Mouse (Mus musculus): ENCODE data around the gene Sema5a. TPM values are rescaled to one million over a fixed set of nuclear protein-coding genes. Genes with fewer than 3 reads are reported as not detected.

Sema5a gene
- polyA plus RNA-seq, 1 experiment from 2014 or later, result 4.4 TPM

DNA sequence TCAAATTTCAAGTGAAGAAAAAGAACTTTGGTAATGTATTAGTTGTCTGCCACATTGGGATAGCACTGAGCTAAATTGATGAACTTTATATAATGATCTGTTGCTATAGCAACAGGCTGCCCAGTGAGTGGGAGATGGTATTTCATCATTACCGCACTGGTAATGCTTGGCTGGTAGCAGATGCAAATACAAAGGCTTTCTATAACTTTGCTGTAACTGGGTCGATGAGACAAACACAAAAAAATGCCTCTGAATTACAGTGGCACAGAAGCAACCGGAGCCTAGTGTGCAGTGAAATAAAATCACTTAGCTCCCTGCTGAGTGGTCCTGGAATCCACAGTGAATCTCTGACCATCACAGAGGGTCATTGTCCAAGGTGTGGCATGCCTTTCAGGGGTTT is 352.6 kb downstream of the Sema5a start:
- H3K9ac ChIP-seq (ENCODE audit: low read depth, low read length), result no peak overlapping the region
- DNase-seq (ENCODE audit: low spot score) (no peak), ATAC-seq (replicated peaks; ENCODE audit: low FRiP score) (no peak)
- H3K9me3 ChIP-seq (ENCODE audit: control insufficient read depth, low read length), result no peaks in the 10 kb centered on the region
- WGBS, result 82% methylated on average over 3 of the region's 3 CpGs
- no peak overlapping the region for H3K4me3 ChIP-seq (ENCODE audit: low read depth, low read length)
- H3K36me3 ChIP-seq (ENCODE audit: control insufficient read depth, insufficient read depth, low read length), result no peaks in the 10 kb centered on the region
- H3K4me2 ChIP-seq, result no peak overlapping the region
- no peak overlapping the region for H3K27ac ChIP-seq (ENCODE audit: low read depth, low read length)
- no peaks in the 10 kb centered on the region for H3K27me3 ChIP-seq (replicated peaks; ENCODE audit: control insufficient read depth, insufficient read depth, low read length)
- H3K4me1 ChIP-seq (replicated peaks; ENCODE audit: control insufficient read depth, insufficient read depth, low read length), result no peaks in the 10 kb centered on the region

- Histone ChIP-seq H3K9ac (ENCODE audit: low read depth, low read length) (no peak overlapping the region), H3K4me3 (ENCODE audit: low read depth, low read length) (no peak overlapping the region), H3K9me3 (ENCODE audit: control insufficient read depth, low read length) (no peaks in the 10 kb centered on the region), H3K36me3 (ENCODE audit: control insufficient read depth, insufficient read depth, low read length) (no peaks in the 10 kb centered on the region), H3K4me1 (replicated peaks; ENCODE audit: control insufficient read depth, insufficient read depth, low read length) (no peaks in the 10 kb centered on the region), H3K27me3 (replicated peaks; ENCODE audit: control insufficient read depth, insufficient read depth, low read length) (no peaks in the 10 kb centered on the region), H3K4me2 (no peak overlapping the region), H3K27ac (ENCODE audit: low read depth, low read length) (no peak overlapping the region)
- DNase-seq (ENCODE audit: low spot score) (no peak), ATAC-seq (replicated peaks; ENCODE audit: low FRiP score) (no peak)
- WGBS, result 75% methylated on average over 3 of the region's 3 CpGs
Measured at GRCm38 (mm10) chr15:32607236-32607635, 362.6 kb downstream of the Sema5a start.

- no peak overlapping the region for H3K4me2 ChIP-seq
- DNase-seq (ENCODE audit: low spot score) (no peak), ATAC-seq (replicated peaks; ENCODE audit: low FRiP score) (no peak)
- H3K27ac ChIP-seq (ENCODE audit: low read depth, low read length), result no peak overlapping the region
- no peak overlapping the region for H3K4me3 ChIP-seq (ENCODE audit: low read depth, low read length)
- WGBS, result 87% methylated on average over 2 of the region's 2 CpGs
- H3K9me3 ChIP-seq (ENCODE audit: control insufficient read depth, low read length), result no peaks in the 10 kb centered on the region
- no peaks in the 10 kb centered on the region for H3K36me3 ChIP-seq (ENCODE audit: control insufficient read depth, insufficient read depth, low read length)
- H3K4me1 ChIP-seq (replicated peaks; ENCODE audit: control insufficient read depth, insufficient read depth, low read length), result no peaks in the 10 kb centered on the region
- no peak overlapping the region for H3K9ac ChIP-seq (ENCODE audit: low read depth, low read length)
- no peaks in the 10 kb centered on the region for H3K27me3 ChIP-seq (replicated peaks; ENCODE audit: control insufficient read depth, insufficient read depth, low read length)
Measured at GRCm38 (mm10) chr15:32610776-32611175, 366.2 kb downstream of the Sema5a start.

- WGBS, result 82% methylated on average over 7 of the region's 7 CpGs
- no peak overlapping the region for H3K27ac ChIP-seq (ENCODE audit: low read depth, low read length)
- no peaks in the 10 kb centered on the region for H3K27me3 ChIP-seq (replicated peaks; ENCODE audit: control insufficient read depth, insufficient read depth, low read length)
- DNase-seq (ENCODE audit: low spot score), result no peak
- no peaks in the 10 kb centered on the region for H3K9me3 ChIP-seq (ENCODE audit: control insufficient read depth, low read length)
- ATAC-seq (replicated peaks; ENCODE audit: low FRiP score), result no peak
- H3K4me2 ChIP-seq, result no peak overlapping the region
- H3K4me1 ChIP-seq (replicated peaks; ENCODE audit: control insufficient read depth, insufficient read depth, low read length), result no peaks in the 10 kb centered on the region
- H3K36me3 ChIP-seq (ENCODE audit: control insufficient read depth, insufficient read depth, low read length), result no peaks in the 10 kb centered on the region
- no peak overlapping the region for H3K9ac ChIP-seq (ENCODE audit: low read depth, low read length)
- H3K4me3 ChIP-seq (ENCODE audit: low read depth, low read length), result no peak overlapping the region
Measured at GRCm38 (mm10) chr15:32611201-32611600, 366.6 kb downstream of the Sema5a start.

GRCm38 (mm10) chr15:32613718-32614117 is 369.1 kb downstream of the Sema5a start:
- Histone ChIP-seq H3K36me3 (ENCODE audit: control insufficient read depth, insufficient read depth, low read length) (no peaks in the 10 kb centered on the region), H3K27ac (ENCODE audit: low read depth, low read length) (no peak overlapping the region), H3K4me1 (replicated peaks; ENCODE audit: control insufficient read depth, insufficient read depth, low read length) (no peaks in the 10 kb centered on the region), H3K27me3 (replicated peaks; ENCODE audit: control insufficient read depth, insufficient read depth, low read length) (no peaks in the 10 kb centered on the region), H3K4me3 (ENCODE audit: low read depth, low read length) (no peak overlapping the region), H3K4me2 (no peak overlapping the region), H3K9ac (ENCODE audit: low read depth, low read length) (no peak overlapping the region), H3K9me3 (ENCODE audit: control insufficient read depth, low read length) (no peaks in the 10 kb centered on the region)
- 89% methylated on average over 6 of the region's 6 CpGs for WGBS
- no peak for ATAC-seq (replicated peaks; ENCODE audit: low FRiP score)
- DNase-seq (ENCODE audit: low spot score), result no peak

DNA sequence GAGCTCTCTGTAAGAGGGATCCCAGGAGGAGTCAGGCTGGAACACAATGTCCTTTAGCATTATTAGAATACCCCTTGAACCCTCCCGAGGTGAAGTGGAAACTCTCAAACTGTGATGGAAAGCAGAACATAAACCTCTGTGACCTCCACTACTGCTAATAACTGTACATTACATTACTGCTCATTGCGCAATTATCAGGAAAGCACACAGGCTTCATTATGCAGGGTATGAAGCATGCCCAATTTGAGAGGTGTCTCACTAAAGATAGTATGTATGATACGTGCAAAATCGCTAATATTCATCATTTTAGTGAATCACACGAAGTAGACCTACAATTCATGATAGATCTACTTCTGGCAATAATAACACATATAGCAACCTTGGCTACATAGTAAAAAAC is 371.2 kb downstream of the Sema5a start:
- Histone ChIP-seq H3K4me2 (no peak overlapping the region), H3K4me1 (replicated peaks; ENCODE audit: control insufficient read depth, insufficient read depth, low read length) (no peaks in the 10 kb centered on the region), H3K9me3 (ENCODE audit: control insufficient read depth, low read length) (no peaks in the 10 kb centered on the region), H3K27ac (ENCODE audit: low read depth, low read length) (no peak overlapping the region), H3K4me3 (ENCODE audit: low read depth, low read length) (no peak overlapping the region), H3K9ac (ENCODE audit: low read depth, low read length) (no peak overlapping the region), H3K27me3 (replicated peaks; ENCODE audit: control insufficient read depth, insufficient read depth, low read length) (no peaks in the 10 kb centered on the region), H3K36me3 (ENCODE audit: control insufficient read depth, insufficient read depth, low read length) (no peaks in the 10 kb centered on the region)
- 77% methylated on average over 5 of the region's 5 CpGs for WGBS
- DNase-seq (ENCODE audit: low spot score) (no peak), ATAC-seq (replicated peaks; ENCODE audit: low FRiP score) (no peak)

DNA sequence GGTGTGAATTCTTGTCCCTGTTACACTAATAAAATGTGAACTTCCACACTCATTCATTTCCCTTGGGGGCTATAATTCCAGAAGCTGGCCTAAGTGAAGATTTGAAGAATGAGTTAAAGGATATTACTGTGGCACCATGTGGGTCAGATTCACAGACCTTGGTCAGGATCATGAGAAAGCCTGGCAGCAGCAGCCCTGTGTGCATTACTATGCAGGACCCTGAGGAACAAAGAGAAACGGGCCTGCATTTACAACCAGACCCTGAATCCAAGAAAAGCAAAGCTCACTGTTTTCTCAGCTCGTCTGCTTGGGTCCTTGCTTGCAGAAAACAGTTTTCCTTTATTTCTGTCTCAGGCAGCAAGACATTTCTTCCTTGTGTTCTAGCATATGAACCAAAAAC is 374.6 kb downstream of the Sema5a start:
- Histone ChIP-seq H3K4me1 (replicated peaks; ENCODE audit: control insufficient read depth, insufficient read depth, low read length) (no peaks in the 10 kb centered on the region), H3K4me2 (no peak overlapping the region), H3K9ac (ENCODE audit: low read depth, low read length) (no peak overlapping the region), H3K4me3 (ENCODE audit: low read depth, low read length) (no peak overlapping the region), H3K27me3 (replicated peaks; ENCODE audit: control insufficient read depth, insufficient read depth, low read length) (no peaks in the 10 kb centered on the region), H3K36me3 (ENCODE audit: control insufficient read depth, insufficient read depth, low read length) (no peaks in the 10 kb centered on the region), H3K9me3 (ENCODE audit: control insufficient read depth, low read length) (no peaks in the 10 kb centered on the region), H3K27ac (ENCODE audit: low read depth, low read length) (no peak overlapping the region)
- ATAC-seq (replicated peaks; ENCODE audit: low FRiP score) (no peak), DNase-seq (ENCODE audit: low spot score) (no peak)
- WGBS, result 64% methylated on average over 2 of the region's 2 CpGs

DNA sequence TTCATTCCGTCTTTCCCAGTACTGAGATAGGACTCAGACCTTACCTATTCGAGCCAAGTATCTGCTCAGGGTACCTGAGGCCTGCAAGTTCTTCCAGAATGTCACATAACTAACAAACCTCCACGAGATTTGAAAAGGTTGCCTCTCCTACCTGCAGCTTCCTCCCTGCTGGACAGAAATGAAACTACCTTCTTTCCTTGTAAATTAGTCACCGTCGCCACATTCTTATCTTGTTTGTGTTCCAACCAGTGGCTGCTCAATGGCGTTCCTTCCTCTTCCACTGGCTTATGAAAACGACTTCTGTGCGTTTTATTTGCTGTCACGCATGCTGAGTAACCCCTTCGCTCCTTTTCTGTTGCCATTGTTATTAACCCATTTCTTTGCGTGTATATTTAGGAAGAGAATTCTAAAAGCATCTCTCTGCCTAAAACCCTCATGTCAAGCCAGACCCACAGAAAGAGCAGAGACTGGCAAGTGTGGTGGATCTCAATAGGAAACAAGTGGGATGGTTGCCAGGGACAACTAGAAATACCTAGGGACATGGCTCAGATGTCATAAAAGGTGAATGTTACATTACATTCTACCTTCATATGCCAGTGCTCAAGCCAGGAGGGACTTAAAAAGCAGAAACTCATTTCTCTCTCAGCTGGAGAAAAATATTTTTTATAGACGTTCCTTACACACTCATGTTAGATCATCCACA is 378.6 kb downstream of the Sema5a start:
- 75% methylated on average over 12 of the region's 12 CpGs for WGBS
- ATAC-seq (replicated peaks; ENCODE audit: low FRiP score) (no peak), DNase-seq (ENCODE audit: low spot score) (no peak)
- Histone ChIP-seq H3K4me1 (replicated peaks; ENCODE audit: control insufficient read depth, insufficient read depth, low read length) (no peaks in the 10 kb centered on the region), H3K36me3 (ENCODE audit: control insufficient read depth, insufficient read depth, low read length) (no peaks in the 10 kb centered on the region), H3K27ac (ENCODE audit: low read depth, low read length) (no peak overlapping the region), H3K4me3 (ENCODE audit: low read depth, low read length) (no peak overlapping the region), H3K9me3 (ENCODE audit: control insufficient read depth, low read length) (no peaks in the 10 kb centered on the region), H3K27me3 (replicated peaks; ENCODE audit: control insufficient read depth, insufficient read depth, low read length) (no peaks in the 10 kb centered on the region), H3K9ac (ENCODE audit: low read depth, low read length) (no peak overlapping the region), H3K4me2 (no peak overlapping the region)

DNA sequence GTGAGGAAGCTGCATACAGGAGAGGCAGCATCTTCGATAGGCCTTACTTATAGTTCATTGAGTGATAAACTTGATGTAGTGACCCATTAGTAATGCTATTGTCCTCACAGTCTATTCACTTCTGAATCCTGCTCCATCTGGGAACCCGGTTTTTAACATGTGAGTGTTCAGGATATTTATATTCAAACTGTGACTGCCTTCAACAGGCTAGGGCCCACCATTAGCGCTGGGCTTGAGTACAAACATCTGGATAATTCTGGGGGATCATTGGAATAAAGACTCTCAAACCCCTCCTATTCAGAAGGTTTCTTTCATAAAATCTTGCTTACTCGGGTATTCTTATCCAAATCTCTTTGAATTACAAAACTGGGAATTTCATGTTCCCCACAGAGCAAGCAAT is 379.5 kb downstream of the Sema5a start:
- Histone ChIP-seq H3K9me3 (ENCODE audit: control insufficient read depth, low read length) (no peaks in the 10 kb centered on the region), H3K27me3 (replicated peaks; ENCODE audit: control insufficient read depth, insufficient read depth, low read length) (no peaks in the 10 kb centered on the region), H3K4me1 (replicated peaks; ENCODE audit: control insufficient read depth, insufficient read depth, low read length) (no peaks in the 10 kb centered on the region), H3K4me3 (ENCODE audit: low read depth, low read length) (no peak overlapping the region), H3K36me3 (ENCODE audit: control insufficient read depth, insufficient read depth, low read length) (no peaks in the 10 kb centered on the region), H3K27ac (ENCODE audit: low read depth, low read length) (no peak overlapping the region), H3K9ac (ENCODE audit: low read depth, low read length) (no peak overlapping the region), H3K4me2 (no peak overlapping the region)
- ATAC-seq (replicated peaks; ENCODE audit: low FRiP score), result no peak
- 77% methylated on average over 4 of the region's 4 CpGs for WGBS
- no peak for DNase-seq (ENCODE audit: low spot score)
